Mouse (Mus musculus) cortical plate, adult 2 months (tissue): Measurements from ENCODE around the gene Rala.

Experiments used
- CTCF ChIP-seq: fragments of 200-500 bp; IDR thresholded peaks from 2 replicates; pipeline ENCODE4 v1.5.1; 2011; ENCODE audit warnings: mild to moderate bottlenecking, control low read depth, low read length; ENCODE audit not compliant: insufficient read depth; ENCODE audit errors: extremely low read depth
- POLR2A ChIP-seq: fragments of 200-500 bp; IDR thresholded peaks from 2 replicates; pipeline ENCODE4 v1.6.1; 2011; ENCODE audit warnings: mild to moderate bottlenecking, low read length, control low read depth; ENCODE audit not compliant: insufficient read depth; ENCODE audit errors: extremely low read depth

GRCm38 (mm10) chr13:17897040-17897439 is 47.0 kb downstream of the Rala start:
- no peak for TF ChIP-seq CTCF
- no peak for TF ChIP-seq POLR2A
